Comparison of ENCODE assay signal across 7 mouse cellular contexts in the genomic region with DNA sequence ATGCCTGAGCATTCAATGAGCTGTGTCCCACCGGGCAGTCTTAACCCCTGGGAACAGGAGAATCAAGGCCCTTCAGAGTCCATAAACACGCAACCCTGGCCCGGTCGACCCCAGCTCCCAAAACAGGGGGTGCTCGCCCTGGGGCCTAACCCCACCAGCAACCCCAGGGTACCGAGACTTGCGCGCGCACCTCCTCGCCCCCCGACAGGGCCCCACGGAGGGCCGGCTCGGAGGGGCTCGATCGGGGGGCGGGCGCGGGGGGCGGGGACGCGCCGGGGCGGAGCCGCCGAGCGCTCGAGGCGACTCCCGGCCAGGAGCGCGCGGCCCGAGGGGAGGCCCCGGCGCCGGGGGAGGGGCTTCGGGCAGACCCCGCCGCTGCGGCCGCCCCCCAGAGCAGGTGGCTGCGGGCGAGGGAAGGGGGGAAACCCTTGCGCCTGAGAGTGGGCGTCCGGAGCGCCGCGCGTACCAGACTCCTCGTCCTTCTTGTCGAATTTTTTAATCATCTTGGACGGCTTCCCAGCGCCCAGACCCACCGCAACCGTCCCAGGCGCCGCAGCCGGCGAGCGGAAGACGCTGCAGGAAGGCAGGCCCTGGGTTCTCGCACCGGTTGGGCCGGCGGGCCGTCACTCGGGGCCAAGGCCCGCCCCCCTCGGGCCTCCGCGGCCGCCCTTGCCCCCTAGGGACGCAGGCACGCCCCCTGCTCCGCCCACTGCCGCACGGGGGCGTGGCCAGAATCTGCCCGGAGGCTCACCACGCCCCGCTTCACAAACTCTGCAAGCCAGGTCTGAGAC. TPM values are rescaled to one million over a fixed set of nuclear protein-coding genes. Genes with fewer than 3 reads are reported as not detected.
DNase-seq lines count a peak whose midpoint lies in the region; ATAC-seq and TF ChIP-seq lines count a peak whose summit lies in the region.

A gene (minus strand): TSS at position 600 of the 791 bp plus-strand sequence.

- peak within 1 kb of the TSS; percentile 87 for H3K27ac ChIP-seq in intestine, postnatal 0 days (ENCODE audit: low read depth, low read length)
- H3K27ac ChIP-seq in midbrain, embryonic 12.5 days (replicated peaks): peak within 1 kb of the TSS; percentile 94
- 0 out of 2 replicates have a peak within 1 kb of the TSS, but pooled peaks have one; percentile 42 for H3K27ac ChIP-seq in small intestine, adult 2 months (ENCODE audit: insufficient read depth, low read depth, low read length)

- 0 out of 2 replicates have a peak, but pooled peaks cover 7% of the 10 kb centered on the region for H3K4me1 ChIP-seq in intestine, postnatal 0 days (replicated peaks; ENCODE audit: control insufficient read depth, insufficient read depth, low read length)
- H3K4me1 ChIP-seq in midbrain, embryonic 12.5 days: peaks cover 12% of the 10 kb centered on the region
- peaks cover 2% of the 10 kb centered on the region; the same call in 1 of the 2 replicates for H3K4me1 ChIP-seq in small intestine, adult 2 months (ENCODE audit: control insufficient read depth, insufficient read depth, insufficient read length, low read length)

- peak; percentile 100 for ATAC-seq in intestine, postnatal 0 days
- peak; percentile 99 for ATAC-seq in midbrain, embryonic 12.5 days (ENCODE audit: low FRiP score, low read depth)

- H3K27me3 ChIP-seq in intestine, postnatal 0 days (replicated peaks; ENCODE audit: control insufficient read depth, insufficient read depth, low read length): no peaks in the 10 kb centered on the region
- H3K27me3 ChIP-seq in midbrain, embryonic 12.5 days: no peaks in the 10 kb centered on the region
- H3K27me3 ChIP-seq in small intestine, adult 2 months (ENCODE audit: control insufficient read depth, insufficient read depth, low read length): no peaks in the 10 kb centered on the region

- peak within 1 kb of the TSS; percentile 77 for H3K4me2 ChIP-seq in intestine, postnatal 0 days (replicated peaks; ENCODE audit: low read depth)
- peak within 1 kb of the TSS; percentile 61 for H3K4me2 ChIP-seq in midbrain, embryonic 12.5 days (replicated peaks)

- peak; percentile 42 for TF ChIP-seq CTCF in intestine, postnatal 0 days (IDR thresholded peaks at IDR 0.05; ENCODE audit: low read depth)
- TF ChIP-seq CTCF in small intestine, adult 2 months (IDR thresholded peaks at IDR 0.05; ENCODE audit: extremely low read depth, insufficient read length, insufficient replicate concordance, low read depth, low read length): no peak

- peak; percentile 33; the same call in 1 of the 2 replicates for TF ChIP-seq POLR2A in small intestine, adult 2 months (IDR thresholded peaks at IDR 0.05; ENCODE audit: low read depth, low read length)

- H3K36me3 ChIP-seq in intestine, postnatal 0 days (ENCODE audit: control insufficient read depth, insufficient read depth): no peaks in the 10 kb centered on the region
- H3K36me3 ChIP-seq in midbrain, embryonic 12.5 days: no peaks in the 10 kb centered on the region
- 0 out of 2 replicates have a peak, but pooled peaks cover 2% of the 10 kb centered on the region for H3K36me3 ChIP-seq in small intestine, adult 2 months (ENCODE audit: control insufficient read depth, insufficient read depth, low read length)

- H3K9me3 ChIP-seq in intestine, postnatal 0 days (ENCODE audit: control insufficient read depth): no peaks in the 10 kb centered on the region
- H3K9me3 ChIP-seq in midbrain, embryonic 12.5 days: no peaks in the 10 kb centered on the region

- DNase-seq in adrenal gland, adult 8-10 months: peak; percentile 92
- peak; percentile 96 for DNase-seq in embryo, embryonic 9.5 days (ENCODE audit: extremely low spot score)
- peak; percentile 26 for DNase-seq in gonadal fat pad, adult 2 months (ENCODE audit: low read depth)
- DNase-seq in left cerebral cortex, postnatal 4 days: peak; percentile 94

- intact Hi-C loops in left cerebral cortex, postnatal 4 days (cut with DNase I): no loop called here

- H3K9ac ChIP-seq in intestine, postnatal 0 days (ENCODE audit: low read depth, low read length): peak within 1 kb of the TSS; percentile 80
- H3K9ac ChIP-seq in midbrain, embryonic 12.5 days (replicated peaks): peak within 1 kb of the TSS; percentile 70

- WGBS in intestine, postnatal 0 days: under 1% methylated on average over 59 of the region's 83 CpGs
- under 1% methylated on average over 66 of the region's 83 CpGs for WGBS in midbrain, embryonic 12.5 days
- 1% methylated on average over 83 of the region's 83 CpGs for WGBS in small intestine, adult 2 months

- H3K4me3 ChIP-seq in intestine, postnatal 0 days (ENCODE audit: low read depth, low read length): peak within 1 kb of the TSS; percentile 73
- H3K4me3 ChIP-seq in midbrain, embryonic 12.5 days: peak within 1 kb of the TSS; percentile 57
- peak within 1 kb of the TSS; percentile 96 for H3K4me3 ChIP-seq in small intestine, adult 2 months (ENCODE audit: low read depth, low read length)

RNA-seq across cellular contexts. Expression of the gene that starts here (rescaled TPM):
- 10 to 100 TPM; 80.0 to 99.4 (median 91.7) TPM for total RNA-seq in adrenal gland, adult 8-10 months (2022)
- 26.8 and 26.9 TPM in 2 replicates for polyA plus RNA-seq in gonadal fat pad, adult 2 months (2012; rRNA removed)
- polyA plus RNA-seq in intestine, postnatal 0 days (2015; fragmentation: Nextera tagmentation; extraction: Ambion mirVana): 9.8 and 10.2 TPM in 2 replicates
- 10 to 100 TPM; 51.6 to 52.0 TPM for total RNA-seq in left cerebral cortex, postnatal 4 days (2021)
- polyA plus RNA-seq in midbrain, embryonic 12.5 days (2016; fragmentation: Nextera tagmentation; extraction: Ambion mirVana): 32.6 and 37.4 TPM in 2 replicates
- 1.4 and 3.1 TPM in 2 replicates for polyA plus RNA-seq in small intestine, adult 2 months (2012; rRNA removed)

Comparison
In these comparisons a context has a peak if more than half of its experiments do, and no peak if none do; other contexts are left out.
1. Peak in every context shown above with its lines: DNase-seq, ATAC-seq, H3K4me3 ChIP-seq and H3K27ac ChIP-seq.
2. DNase-seq: peak in every context shown above with its lines; median percentile 96 in embryo, embryonic 9.5 days; 94 in left cerebral cortex, postnatal 4 days; 92 in adrenal gland, adult 8-10 months; 26 in gonadal fat pad, adult 2 months.
3. H3K27ac ChIP-seq: peak in every context shown above with its lines; median percentile 94 in midbrain, embryonic 12.5 days; 87 in intestine, postnatal 0 days; 42 in small intestine, adult 2 months.